18 mouse cellular contexts compared by ENCODE assay signal in genomic region chr3:131343311-131343710, GRCm38 (mm10).
"Had no signal": no experiment of that assay in that cellular context is flagged by ENCODE, and none has a peak within 500 bp of the region (broad histone marks: within the 10 kb centered on the region; RNA-seq: fewer than 3 reads in every experiment).

No protein-coding gene starts in this region.

- H3K4me1 ChIP-seq: liver, embryonic 12.5 days; megakaryocyte, embryonic 14.5 days; neural tube, embryonic 13.5 days; stomach, embryonic 15.5 days had no signal

- H3K27ac ChIP-seq: limb, embryonic 15.5 days; liver, embryonic 12.5 days; macrophage; neural tube, embryonic 13.5 days; stomach, embryonic 15.5 days had no signal

- H3K4me3 ChIP-seq: limb, embryonic 15.5 days; liver, embryonic 12.5 days; megakaryocyte, embryonic 14.5 days; neural tube, embryonic 13.5 days; stomach, embryonic 15.5 days had no signal

- H3K4me2 ChIP-seq: limb, embryonic 15.5 days; liver, embryonic 12.5 days; lung, embryonic 14.5 days; midbrain, embryonic 11.5 days; neural tube, embryonic 13.5 days; stomach, embryonic 15.5 days had no signal

- ATAC-seq: liver, embryonic 12.5 days; midbrain, embryonic 16.5 days had no signal

- H3K9me3 ChIP-seq: limb, embryonic 15.5 days; liver, embryonic 12.5 days; neural tube, embryonic 13.5 days; stomach, embryonic 15.5 days had no signal

- DNase-seq: kidney, adult 8-10 months; kidney, postnatal 36 days; layer of hippocampus, adult 9-11 months; layer of hippocampus, postnatal 36 days; lung, embryonic 14.5 days; lung, postnatal 10 days; retina, postnatal 1 day; right cerebral cortex, postnatal 4 days; spleen, adult 18-20 months; thymus, postnatal 4 days had no signal

- H3K9ac ChIP-seq: limb, embryonic 15.5 days; liver, embryonic 12.5 days; lung, embryonic 14.5 days; neural tube, embryonic 13.5 days; stomach, embryonic 15.5 days had no signal

- H3K27me3 ChIP-seq: limb, embryonic 15.5 days; liver, embryonic 12.5 days; megakaryocyte, embryonic 14.5 days; neural tube, embryonic 13.5 days; stomach, embryonic 15.5 days had no signal

- H3K36me3 ChIP-seq: limb, embryonic 15.5 days; liver, embryonic 12.5 days; neural tube, embryonic 13.5 days; stomach, embryonic 15.5 days had no signal
